Mouse (Mus musculus) small intestine, adult 2 months (tissue): Measurements from ENCODE around the gene Fbxl13. TPM values are rescaled to one million over a fixed set of nuclear protein-coding genes. Genes with fewer than 3 reads are reported as not detected.

Source experiments
- H3K27ac ChIP-seq: fragments of 200-500 bp; 2 replicates; pipeline ENCODE4 v1.5.1; 2012; ENCODE audit warnings: low read depth, low read length, control low read depth, inconsistent platforms; ENCODE audit not compliant: insufficient read depth
- H3K27me3 ChIP-seq: fragments of 200-500 bp; 2 replicates; pipeline ENCODE4 v1.6.1; 2012; ENCODE audit warnings: mild to moderate bottlenecking, moderate library complexity, low read length, inconsistent platforms; ENCODE audit not compliant: control insufficient read depth, insufficient read depth
- H3K36me3 ChIP-seq: fragments of 200-500 bp; 2 replicates; pipeline ENCODE4 v1.6.1; 2012; ENCODE audit warnings: mild to moderate bottlenecking, low read length, control low read depth, inconsistent platforms; ENCODE audit not compliant: control insufficient read depth, insufficient read depth
- H3K4me1 ChIP-seq: fragments of 200-500 bp; 2 replicates; pipeline ENCODE4 v1.6.1; 2012; ENCODE audit warnings: low read length, inconsistent platforms, mixed read lengths; ENCODE audit not compliant: control insufficient read depth, insufficient read depth, insufficient read length
- H3K4me3 ChIP-seq: fragments of 200-500 bp; 2 replicates; pipeline ENCODE4 v1.5.1; 2012; ENCODE audit warnings: low read depth, mild to moderate bottlenecking, control low read depth, inconsistent platforms, low read length, moderate library complexity
- CTCF ChIP-seq: fragments of 200-500 bp; IDR thresholded peaks from 2 replicates; pipeline ENCODE4 v1.5.1; 2012; ENCODE audit warnings: low read depth, mild to moderate bottlenecking, control low read depth, inconsistent platforms, low read length, moderate library complexity, mixed read lengths; ENCODE audit not compliant: insufficient replicate concordance, insufficient read length; ENCODE audit errors: extremely low read depth
- POLR2A ChIP-seq: fragments of 200-500 bp; IDR thresholded peaks from 2 replicates; pipeline ENCODE4 v1.6.1; 2012; ENCODE audit warnings: low read depth, mild to moderate bottlenecking, control low read depth, inconsistent platforms, low read length, moderate library complexity
- WGBS: fragments of 180-500 bp; shearing (Covaris S2); methylation state at CpG from one replicate; pipeline ENCODE4 v1.1.7; 2018; 5-methylcytosine and 5-hydroxymethylcytosine counted together
- polyA plus RNA-seq: library from polyadenylated mRNA; depleted of rRNA; stranded (reverse); fragments of >200 nt; gene quantifications from 2 replicates; pipeline ENCODE4 v1.2.3, GENCODE M21; 2012

Gene Fbxl13
- polyA plus RNA-seq, 1 experiment: not detected

DNA sequence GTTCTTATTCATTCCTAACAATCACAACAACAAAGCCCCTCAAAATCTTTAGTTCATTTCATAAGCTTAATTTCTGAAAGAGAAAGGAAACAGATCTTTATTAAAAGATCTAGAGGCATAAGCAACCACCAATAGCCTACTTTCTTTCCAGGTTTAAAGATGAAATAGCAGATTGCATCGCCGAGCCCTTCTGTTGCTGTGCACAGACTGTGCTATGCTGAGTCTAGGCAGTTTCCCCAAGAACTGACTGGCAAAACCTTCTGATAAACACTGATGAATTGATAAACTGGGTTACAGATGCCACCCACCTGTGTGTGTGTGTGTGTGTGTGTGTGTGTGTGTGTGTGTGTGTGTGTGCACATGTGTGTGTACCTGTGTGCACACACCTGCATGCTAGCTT lies 144.5 kb downstream of the Fbxl13 start:
- WGBS: 85% methylated on average over 2 of the region's 2 CpGs
- TF ChIP-seq CTCF: no peak
- no peak for TF ChIP-seq POLR2A
- H3K4me3 ChIP-seq: no peak overlapping the region
- H3K27ac ChIP-seq: no peak overlapping the region
- H3K27me3 ChIP-seq: no peaks in the 10 kb centered on the region
- no peaks in the 10 kb centered on the region for H3K36me3 ChIP-seq
- H3K4me1 ChIP-seq: no peaks in the 10 kb centered on the region; the same call in 1 of the 2 replicates

GRCm38 (mm10) chr5:21500133-21500532 lies 145.3 kb downstream of the Fbxl13 start:
- no peaks in the 10 kb centered on the region for H3K36me3 ChIP-seq
- no peaks in the 10 kb centered on the region for H3K27me3 ChIP-seq
- TF ChIP-seq POLR2A (no peak), CTCF (no peak)
- WGBS: 57% methylated on average over 10 of the region's 10 CpGs
- H3K4me3 ChIP-seq: no peak overlapping the region
- no peaks in the 10 kb centered on the region; the same call in 1 of the 2 replicates for H3K4me1 ChIP-seq
- no peak overlapping the region for H3K27ac ChIP-seq

- no peaks in the 10 kb centered on the region for H3K27me3 ChIP-seq
- TF ChIP-seq POLR2A (no peak), CTCF (no peak)
- 90% methylated on average over 11 of the region's 11 CpGs for WGBS
Observed at GRCm38 (mm10) chr5:21498925-21499324, 146.5 kb downstream of the Fbxl13 start.

DNA sequence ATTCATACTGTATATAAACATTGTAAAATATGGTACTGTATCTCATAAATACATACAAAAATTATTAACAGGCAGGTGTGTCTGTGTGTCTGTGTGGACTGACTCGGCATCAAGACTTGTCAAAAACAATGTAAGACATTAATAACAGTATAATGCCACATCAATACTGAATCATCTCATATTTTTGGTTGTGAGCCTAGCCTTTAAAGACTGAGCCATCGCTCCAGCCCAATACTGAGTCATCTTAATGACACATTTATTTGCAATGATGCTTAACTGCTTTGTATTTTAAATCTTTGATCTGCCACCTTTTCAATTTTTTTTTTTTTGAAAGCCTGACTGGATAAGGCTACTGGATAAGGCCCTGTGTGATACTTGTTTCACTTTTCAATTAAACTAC lies 146.9 kb downstream of the Fbxl13 start:
- 83% methylated on average over 2 of the region's 2 CpGs for whole genome bisulfite sequencing
- Histone ChIP-seq H3K4me3 (no peak overlapping the region), H3K36me3 (no peaks in the 10 kb centered on the region), H3K4me1 (no peaks in the 10 kb centered on the region; the same call in 1 of the 2 replicates), H3K27ac (no peak overlapping the region), H3K27me3 (no peaks in the 10 kb centered on the region)
- no peak for TF ChIP-seq POLR2A
- no peak for TF ChIP-seq CTCF

More at GRCm38 (mm10) chr5:21498925-21499324, 146.5 kb downstream of the Fbxl13 start:
- no peaks in the 10 kb centered on the region for H3K36me3 ChIP-seq
- no peak overlapping the region for H3K27ac ChIP-seq
- no peak overlapping the region for H3K4me3 ChIP-seq
- no peaks in the 10 kb centered on the region; the same call in 1 of the 2 replicates for H3K4me1 ChIP-seq

- H3K36me3 ChIP-seq: no peaks in the 10 kb centered on the region
- TF ChIP-seq POLR2A (no peak), CTCF (no peak)
- H3K4me1 ChIP-seq: no peaks in the 10 kb centered on the region; the same call in 1 of the 2 replicates
- no peaks in the 10 kb centered on the region for H3K27me3 ChIP-seq
- WGBS: 55% methylated on average over 3 of the region's 3 CpGs
- H3K4me3 ChIP-seq: no peak overlapping the region
- no peak overlapping the region for H3K27ac ChIP-seq
Observed at GRCm38 (mm10) chr5:21496881-21497280, 148.6 kb downstream of the Fbxl13 start.

GRCm38 (mm10) chr5:21496321-21496720 lies 149.1 kb downstream of the Fbxl13 start:
- no peaks in the 10 kb centered on the region; the same call in 1 of the 2 replicates for H3K4me1 ChIP-seq
- WGBS: 73% methylated on average over 6 of the region's 6 CpGs
- no peak overlapping the region for H3K27ac ChIP-seq
- H3K27me3 ChIP-seq: no peaks in the 10 kb centered on the region
- H3K4me3 ChIP-seq: no peak overlapping the region
- H3K36me3 ChIP-seq: no peaks in the 10 kb centered on the region
- TF ChIP-seq CTCF: no peak
- TF ChIP-seq POLR2A: no peak

GRCm38 (mm10) chr5:21494781-21495180 lies 150.7 kb downstream of the Fbxl13 start:
- no peak for TF ChIP-seq CTCF
- TF ChIP-seq POLR2A: no peak
- no peaks in the 10 kb centered on the region for H3K36me3 ChIP-seq
- H3K27ac ChIP-seq: no peak overlapping the region
- H3K4me3 ChIP-seq: no peak overlapping the region
- no peaks in the 10 kb centered on the region for H3K4me1 ChIP-seq
- no peaks in the 10 kb centered on the region for H3K27me3 ChIP-seq
- WGBS: 53% methylated on average over 3 of the region's 3 CpGs
